Mouse (Mus musculus): ENCODE measurements around the gene Pigp.
"Not testable (repeated sequence)": the region's sequence is repeated elsewhere in the genome, so short reads cannot be mapped to it uniquely, and the experiment has no call there.

Gene Pigp

GRCm38 (mm10) chr16:94356776-94357494 is 14.7 kb downstream of the Pigp start:
- no peak for DNase-seq

GRCm38 (mm10) chr16:94356046-94356445 is 15.6 kb downstream of the Pigp start:
- DNase-seq, result no peak

GRCm38 (mm10) chr16:94354450-94354849 is 17.2 kb downstream of the Pigp start:
- no peak for DNase-seq

GRCm38 (mm10) chr16:94350287-94350677 is 21.4 kb downstream of the Pigp start:
- DNase-seq, result no peak

GRCm38 (mm10) chr16:94349588-94350286 is 21.9 kb downstream of the Pigp start:
- DNase-seq, result no peak

- no peak for DNase-seq
Observed at GRCm38 (mm10) chr16:94348779-94349178, 22.9 kb downstream of the Pigp start.

- DNase-seq, result no peak
Observed at GRCm38 (mm10) chr16:94347080-94347731, 24.4 kb downstream of the Pigp start.

- DNase-seq, result no peak
Observed at GRCm38 (mm10) chr16:94345733-94346132, 25.9 kb downstream of the Pigp start.

GRCm38 (mm10) chr16:94339164-94340160 is 32.2 kb downstream of the Pigp start:
- DNase-seq, result not testable (repeated sequence)

GRCm38 (mm10) chr16:94335656-94336055 is 36.0 kb downstream of the Pigp start:
- DNase-seq, result no peak

GRCm38 (mm10) chr16:94331886-94332252 is 39.8 kb downstream of the Pigp start:
- peak; percentile 56 to 80 for DNase-seq

- DNase-seq, result no peak
Observed at GRCm38 (mm10) chr16:94331233-94331885, 40.3 kb downstream of the Pigp start.

- DNase-seq, result no peak
Observed at GRCm38 (mm10) chr16:94330429-94330828, 41.2 kb downstream of the Pigp start.

- peak in 1 of 2 experiments; percentile 18 for DNase-seq
Observed at GRCm38 (mm10) chr16:94328881-94329867, 42.5 kb downstream of the Pigp start.

GRCm38 (mm10) chr16:94327781-94328711 is 43.6 kb downstream of the Pigp start, which contains the start of gene Ripply3:
Gene Ripply3 (plus strand): TSS chr16:94328420.
- DNase-seq, result peak; percentile 81 to 90

- DNase-seq, result no peak
Observed at GRCm38 (mm10) chr16:94326008-94326407, 45.6 kb downstream of the Pigp start.

GRCm38 (mm10) chr16:94323681-94324080 is 48.0 kb downstream of the Pigp start:
- DNase-seq, result peak in 1 of 2 experiments; percentile 35

GRCm38 (mm10) chr16:94320223-94320622 is 51.4 kb downstream of the Pigp start:
- no peak for DNase-seq

- peak; percentile 53 to 63 for DNase-seq
Observed at GRCm38 (mm10) chr16:94317752-94318151, 53.9 kb downstream of the Pigp start.
